Mouse (Mus musculus) cerebellum, adult 9-10 months (tissue): ENCODE data around the gene Rpl35a.
"Not testable (repeated sequence)": the region's sequence is repeated elsewhere in the genome, so short reads cannot be mapped to it uniquely, and the experiment has no call there.

ENCODE experiments used
- DNase-seq: peaks from one replicate; pipeline ENCODE4 v3.0.0; 2022

The Rpl35a gene

GRCm38 (mm10) chr16:33056786-33057185 is 533 bp downstream of the Rpl35a start:
- DNase-seq = no peak

- DNase-seq = no peak
Observed at GRCm38 (mm10) chr16:33058033-33058432, 1.8 kb downstream of the Rpl35a start.

DNA sequence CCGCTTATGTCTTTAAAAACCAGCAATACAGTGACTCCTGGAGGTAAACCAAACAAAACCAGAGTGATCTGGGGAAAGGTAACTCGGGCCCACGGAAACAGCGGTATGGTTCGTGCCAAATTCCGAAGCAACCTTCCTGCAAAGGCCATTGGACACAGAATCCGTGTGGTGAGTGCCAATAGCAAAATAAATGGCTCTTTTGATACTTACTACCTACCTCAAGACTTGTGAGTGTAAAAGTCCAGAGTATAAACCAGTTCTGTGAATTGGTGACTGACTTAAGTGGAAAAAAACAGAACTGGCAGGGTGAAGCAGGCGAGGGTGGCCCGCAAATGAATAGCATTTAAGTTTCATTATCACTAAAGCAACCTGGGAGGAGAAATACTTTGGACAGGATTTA is 2.4 kb downstream of the Rpl35a start:
- DNase-seq = not testable (repeated sequence)

DNA sequence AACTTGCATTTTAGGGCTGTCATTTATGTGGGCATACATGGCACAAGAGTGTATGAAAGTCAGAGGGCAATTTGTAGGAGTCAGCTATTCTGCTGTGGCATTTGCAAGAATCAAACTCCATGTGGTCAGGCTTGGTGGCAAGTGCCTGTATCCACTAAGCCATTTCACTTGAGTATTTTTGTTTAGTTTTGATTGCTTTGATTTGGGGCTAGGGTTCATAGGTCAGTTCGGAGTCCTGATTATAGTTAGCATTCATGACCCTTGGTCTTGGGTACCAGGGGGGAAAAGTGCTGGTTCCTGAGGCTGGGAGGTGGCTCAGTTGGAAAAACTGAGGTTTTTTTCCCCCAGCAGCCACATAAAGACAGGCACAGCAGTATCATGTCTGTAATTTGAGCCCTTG is 3.2 kb downstream of the Rpl35a start:
- DNase-seq = no peak

DNA sequence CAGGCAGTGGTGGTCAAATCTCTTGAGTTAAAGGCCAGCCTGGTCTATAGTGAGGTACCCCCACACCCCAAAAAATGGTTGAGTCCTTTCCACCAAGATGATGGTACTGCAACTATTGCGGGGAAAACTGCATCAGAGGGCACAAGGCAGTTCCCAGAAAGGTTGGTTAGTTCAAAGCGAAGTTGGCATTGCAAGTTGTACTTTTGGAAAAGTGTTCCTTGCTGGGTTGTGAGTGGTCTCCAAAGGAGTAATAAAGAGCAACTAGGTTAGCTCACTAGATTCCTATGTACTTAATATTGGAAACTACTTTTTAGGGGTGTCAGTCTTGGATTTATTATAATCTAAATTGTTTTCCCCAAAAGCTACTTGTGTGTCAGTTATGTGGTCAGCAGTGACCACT is 4.7 kb downstream of the Rpl35a start:
- DNase-seq = no peak

- no peak for DNase-seq
Observed at GRCm38 (mm10) chr16:33061400-33061799, 5.1 kb downstream of the Rpl35a start.

GRCm38 (mm10) chr16:33062024-33062681 is 5.9 kb downstream of the Rpl35a start, which contains the start of gene Lmln:
Gene Lmln (plus strand): TSS chr16:33062521.
- peak; percentile 88 for DNase-seq

DNA sequence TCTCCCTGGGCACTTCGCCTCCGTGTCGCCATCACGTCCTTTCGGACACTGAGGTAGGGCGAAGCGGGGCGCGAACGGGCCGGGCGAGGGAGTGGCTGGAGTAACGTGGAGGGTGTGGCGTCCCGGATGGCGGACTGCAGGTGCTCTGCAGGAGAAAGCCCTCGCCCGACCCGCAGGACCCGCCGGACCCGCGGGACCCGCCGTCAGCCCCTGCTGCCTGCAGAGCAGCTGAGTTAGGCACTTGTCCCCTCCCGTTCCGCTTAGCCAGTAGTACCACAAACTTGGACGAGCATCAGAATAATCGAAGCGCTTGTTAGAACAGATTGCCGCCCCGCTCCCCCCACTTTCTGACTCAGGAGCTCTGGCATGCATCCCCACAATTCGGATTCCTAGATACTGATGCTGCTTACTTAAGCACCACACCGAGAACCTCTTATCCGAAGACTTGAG is 6.5 kb downstream of the Rpl35a start:
- DNase-seq = peak; percentile 70

DNA sequence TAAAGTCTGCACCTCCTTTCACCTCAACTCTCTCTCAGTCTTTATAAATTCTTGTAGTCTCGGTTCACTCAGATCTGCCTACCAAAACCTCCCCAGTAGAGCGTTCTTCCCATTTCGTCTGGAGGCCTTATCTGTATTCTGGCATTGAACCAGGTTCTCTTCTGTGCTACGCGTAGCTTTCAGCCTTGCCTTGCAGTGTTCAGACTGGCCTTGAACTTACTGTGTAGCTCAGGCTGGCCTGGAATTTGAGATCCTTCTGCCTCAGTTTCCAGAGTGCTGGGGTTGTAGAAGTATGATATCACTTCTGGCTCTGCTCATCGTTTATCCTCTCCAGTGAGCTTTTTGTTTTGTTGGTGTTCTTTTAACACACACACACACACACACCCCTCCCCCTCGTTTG is 7.0 kb downstream of the Rpl35a start:
- no peak for DNase-seq

- DNase-seq = no peak
Observed at GRCm38 (mm10) chr16:33064636-33065035, 8.4 kb downstream of the Rpl35a start.

DNA sequence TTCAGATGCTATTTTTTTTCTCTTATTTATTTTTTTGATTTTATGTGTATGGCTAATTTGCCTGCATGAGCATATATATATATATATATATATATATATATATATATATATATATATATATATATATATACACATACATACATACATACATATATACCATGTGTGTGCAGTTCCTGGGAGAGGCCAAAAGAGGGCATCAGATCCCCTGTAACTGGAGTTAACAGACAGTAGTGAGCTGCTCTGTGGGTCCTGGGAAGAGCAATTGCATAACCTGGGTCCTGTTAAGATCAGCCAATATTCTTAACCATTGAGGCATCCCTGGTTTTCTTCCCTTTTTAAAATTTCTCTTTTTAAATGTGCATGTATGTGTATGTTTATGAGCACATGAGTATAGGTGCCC is 14.7 kb downstream of the Rpl35a start:
- DNase-seq = no peak

- no peak for DNase-seq
Observed at GRCm38 (mm10) chr16:33072871-33073557, 16.8 kb downstream of the Rpl35a start.

DNA sequence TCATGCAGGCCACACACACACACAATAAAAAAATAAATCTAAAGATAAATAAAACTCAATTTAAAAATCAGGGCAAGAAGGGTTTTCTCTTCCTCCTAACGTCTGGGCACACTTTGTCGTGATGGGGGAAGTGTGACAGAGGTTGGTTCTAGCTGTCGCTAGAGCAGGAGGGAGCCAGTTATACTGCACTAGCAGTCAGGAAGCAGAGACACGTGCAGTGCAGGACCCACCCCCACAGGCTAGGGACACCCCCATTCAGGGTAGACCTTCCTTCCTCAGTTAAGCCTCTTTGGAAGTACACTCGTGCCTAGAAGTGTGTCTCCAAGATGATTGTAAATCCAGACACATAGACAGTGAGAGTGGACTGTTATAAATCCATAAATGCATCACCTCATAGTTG is 18.7 kb downstream of the Rpl35a start:
- DNase-seq = no peak

GRCm38 (mm10) chr16:33076078-33076477 is 19.8 kb downstream of the Rpl35a start:
- DNase-seq = no peak

DNA sequence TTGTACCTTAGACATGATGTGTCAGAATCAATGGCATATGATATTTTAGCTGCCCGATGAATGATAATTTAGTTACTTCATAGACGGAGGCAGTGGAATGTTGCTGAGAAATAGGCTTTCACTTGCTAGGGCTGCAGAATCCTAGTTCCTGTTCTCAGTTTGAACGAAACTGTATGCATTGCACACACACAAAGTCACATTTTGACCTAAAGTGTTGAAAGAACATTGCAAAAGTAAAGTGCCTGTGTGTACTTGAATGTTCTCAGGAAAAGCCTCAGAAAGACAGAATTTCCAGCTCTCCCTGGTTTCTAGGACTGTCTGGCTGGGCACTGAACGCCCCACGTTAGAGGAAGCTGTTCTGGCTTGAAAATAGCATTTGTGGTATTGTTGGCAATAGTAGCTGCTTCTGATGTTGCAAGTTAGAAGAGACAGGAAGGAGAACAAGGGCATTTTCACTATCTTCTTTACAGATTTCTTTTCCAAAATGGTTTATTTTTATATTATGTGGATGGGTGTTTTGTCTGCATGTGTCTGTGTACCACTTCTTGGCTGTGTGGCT is 20.9 kb downstream of the Rpl35a start:
- DNase-seq = no peak

DNA sequence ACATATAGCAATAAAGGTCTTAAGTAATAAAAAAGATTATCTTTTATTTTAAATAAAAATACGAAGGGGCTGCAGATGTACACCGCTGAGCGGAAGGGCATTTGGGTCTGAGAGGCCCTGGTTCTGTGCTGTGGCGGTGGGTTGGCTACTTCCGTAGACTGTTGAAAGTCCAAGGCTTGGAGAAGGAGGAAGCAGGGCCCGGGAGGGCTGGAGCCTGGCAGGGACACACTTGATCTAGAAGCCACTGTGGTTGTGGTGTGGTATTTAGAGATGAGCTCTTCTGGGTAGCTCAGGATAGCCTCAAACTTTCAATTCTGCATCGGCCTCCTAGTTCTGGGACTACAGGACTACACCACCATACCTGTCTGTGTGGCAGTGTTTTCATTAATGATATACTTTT is 23.8 kb downstream of the Rpl35a start:
- DNase-seq = no peak

- no peak for DNase-seq
Observed at GRCm38 (mm10) chr16:33082951-33083350, 26.7 kb downstream of the Rpl35a start.

GRCm38 (mm10) chr16:33083996-33084395 is 27.7 kb downstream of the Rpl35a start:
- no peak for DNase-seq

- no peak for DNase-seq
Observed at GRCm38 (mm10) chr16:33085666-33086065, 29.4 kb downstream of the Rpl35a start.
